Mouse (Mus musculus): ENCODE data around the gene Mrpl38. TPM values are rescaled to one million over a fixed set of nuclear protein-coding genes. Genes with fewer than 3 reads are reported as not detected.

Mrpl38 gene
- polyA plus RNA-seq, 1 experiment = 38.3 TPM

GRCm38 (mm10) chr11:116150960-116151359 lies 12.3 kb upstream of the Mrpl38 start:
- no peak for TF ChIP-seq POLR2A (IDR thresholded peaks at IDR 0.05; ENCODE audit: borderline replicate concordance, control insufficient read depth, low read depth, low read length)
- TF ChIP-seq CTCF (IDR thresholded peaks at IDR 0.05; ENCODE audit: control insufficient read depth, insufficient read depth, low read length) = no peak
- H3K4me1 ChIP-seq (ENCODE audit: control insufficient read depth, insufficient read depth, low read length) = peaks cover 4% of the 10 kb centered on the region; the same call in 1 of the 2 replicates
- H3K4me3 ChIP-seq (replicated peaks; ENCODE audit: control insufficient read depth, low read depth, low read length) = no peak overlapping the region
- 58% methylated on average over 2 of the region's 2 CpGs for WGBS
- peak overlapping the region; percentile 5; the same call in 1 of the 2 replicates for H3K27ac ChIP-seq (ENCODE audit: control insufficient read depth, insufficient read depth, low read depth, low read length, poor library complexity)

DNA sequence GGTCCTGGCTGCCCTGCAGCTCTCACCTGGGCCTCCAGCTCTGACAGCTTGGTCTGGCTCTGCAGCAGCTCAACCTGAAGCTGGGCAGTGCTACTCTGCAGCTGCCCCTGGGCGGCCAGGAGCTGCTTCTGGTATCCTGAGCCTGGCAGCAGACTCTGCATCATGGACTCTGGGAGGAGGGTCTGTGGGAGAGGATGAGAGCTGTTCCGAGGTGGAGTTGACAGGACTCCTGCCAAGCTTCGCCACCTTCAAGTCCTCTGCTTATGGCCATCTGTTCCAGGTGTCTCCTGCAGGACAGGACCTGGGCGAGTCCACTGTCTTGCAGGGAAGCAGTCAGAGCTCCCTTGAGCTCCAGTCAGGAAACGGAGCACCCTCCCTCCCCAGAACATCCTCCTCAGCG lies 10.7 kb upstream of the Mrpl38 start:
- Histone ChIP-seq H3K27ac (ENCODE audit: control insufficient read depth, insufficient read depth, low read depth, low read length, poor library complexity) (no peak overlapping the region), H3K4me3 (replicated peaks; ENCODE audit: control insufficient read depth, low read depth, low read length) (no peak overlapping the region), H3K4me1 (ENCODE audit: control insufficient read depth, insufficient read depth, low read length) (peaks cover 4% of the 10 kb centered on the region; the same call in 1 of the 2 replicates)
- TF ChIP-seq CTCF (IDR thresholded peaks at IDR 0.05; ENCODE audit: control insufficient read depth, insufficient read depth, low read length) = no peak
- 94% methylated on average over 6 of the region's 6 CpGs for WGBS

DNA sequence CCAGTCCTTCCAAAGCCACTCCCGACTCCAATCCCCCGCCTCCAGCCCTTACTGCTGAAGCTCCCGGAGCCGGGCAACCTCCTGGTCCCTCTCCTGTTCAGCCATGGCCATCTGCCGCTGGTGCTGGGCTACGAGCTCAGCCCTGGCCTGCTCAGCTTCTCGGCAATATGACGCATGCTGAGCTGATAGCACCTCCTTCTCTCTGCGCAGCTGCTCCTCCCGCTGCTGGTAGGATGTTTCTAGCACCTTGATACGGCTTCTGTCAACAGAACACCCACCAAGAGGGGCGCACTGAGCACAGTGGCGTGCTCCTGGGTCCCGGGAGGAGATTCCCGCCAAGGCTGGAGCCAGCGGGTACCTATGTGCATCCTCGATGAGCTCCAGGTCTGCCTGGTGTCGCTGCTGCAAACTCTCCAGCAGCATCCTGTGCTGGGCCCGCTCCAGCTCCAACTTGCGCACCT lies 10.1 kb upstream of the Mrpl38 start:
- no peak overlapping the region for H3K27ac ChIP-seq (ENCODE audit: control insufficient read depth, insufficient read depth, low read depth, low read length, poor library complexity)
- H3K4me3 ChIP-seq (replicated peaks; ENCODE audit: control insufficient read depth, low read depth, low read length) = no peak overlapping the region
- H3K4me1 ChIP-seq (ENCODE audit: control insufficient read depth, insufficient read depth, low read length) = peaks cover 4% of the 10 kb centered on the region; the same call in 1 of the 2 replicates
- WGBS = 93% methylated on average over 20 of the region's 20 CpGs
- TF ChIP-seq CTCF (IDR thresholded peaks at IDR 0.05; ENCODE audit: control insufficient read depth, insufficient read depth, low read length) = no peak
- no peak for TF ChIP-seq POLR2A (IDR thresholded peaks at IDR 0.05; ENCODE audit: borderline replicate concordance, control insufficient read depth, low read depth, low read length)

- Histone ChIP-seq H3K4me3 (replicated peaks; ENCODE audit: control insufficient read depth, low read depth, low read length) (no peak overlapping the region), H3K27ac (ENCODE audit: control insufficient read depth, insufficient read depth, low read depth, low read length, poor library complexity) (0 out of 2 replicates have a peak overlapping the region, but pooled peaks have one; percentile 5), H3K4me1 (ENCODE audit: control insufficient read depth, insufficient read depth, low read length) (peaks cover 10% of the 10 kb centered on the region)
- 89% methylated on average over 25 of the region's 25 CpGs for WGBS
- TF ChIP-seq CTCF (IDR thresholded peaks at IDR 0.05; ENCODE audit: control insufficient read depth, insufficient read depth, low read length) (no peak), POLR2A (IDR thresholded peaks at IDR 0.05; ENCODE audit: borderline replicate concordance, control insufficient read depth, low read depth, low read length) (no peak)
Observed at GRCm38 (mm10) chr11:116146294-116146985, 7.8 kb upstream of the Mrpl38 start.

GRCm38 (mm10) chr11:116145481-116146293 lies 7.0 kb upstream of the Mrpl38 start:
- H3K27ac ChIP-seq (ENCODE audit: control insufficient read depth, insufficient read depth, low read depth, low read length, poor library complexity) = no peak overlapping the region
- 87% methylated on average over 18 of the region's 18 CpGs for WGBS
- no peak for TF ChIP-seq POLR2A (IDR thresholded peaks at IDR 0.05; ENCODE audit: borderline replicate concordance, control insufficient read depth, low read depth, low read length)
- TF ChIP-seq CTCF (IDR thresholded peaks at IDR 0.05; ENCODE audit: control insufficient read depth, insufficient read depth, low read length) = no peak
- H3K4me1 ChIP-seq (ENCODE audit: control insufficient read depth, insufficient read depth, low read length) = peaks cover 9% of the 10 kb centered on the region
- no peak overlapping the region for H3K4me3 ChIP-seq (replicated peaks; ENCODE audit: control insufficient read depth, low read depth, low read length)

DNA sequence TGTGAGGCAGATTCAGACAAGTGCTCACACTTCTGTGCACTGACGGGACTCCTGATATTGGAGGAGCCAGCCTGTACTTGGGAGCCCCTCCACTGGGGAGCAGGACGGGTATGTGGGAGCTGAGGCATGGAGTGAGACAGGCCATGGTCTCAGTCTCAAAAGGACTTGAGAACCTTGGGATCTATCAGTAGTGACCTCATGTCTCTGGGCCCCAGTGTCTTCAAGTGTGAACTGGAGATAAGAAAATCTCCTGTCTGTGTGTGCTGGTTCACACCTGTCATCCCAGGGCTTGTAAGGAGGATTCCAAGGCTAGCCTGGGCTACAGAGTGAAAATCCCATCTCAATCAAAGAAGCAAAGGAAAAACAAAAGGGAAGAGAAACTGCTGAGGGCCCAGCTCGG lies 4.8 kb upstream of the Mrpl38 start:
- no peak overlapping the region for H3K27ac ChIP-seq (ENCODE audit: control insufficient read depth, insufficient read depth, low read depth, low read length, poor library complexity)
- TF ChIP-seq POLR2A (IDR thresholded peaks at IDR 0.05; ENCODE audit: borderline replicate concordance, control insufficient read depth, low read depth, low read length) = no peak
- TF ChIP-seq CTCF (IDR thresholded peaks at IDR 0.05; ENCODE audit: control insufficient read depth, insufficient read depth, low read length) = no peak
- H3K4me3 ChIP-seq (replicated peaks; ENCODE audit: control insufficient read depth, low read depth, low read length) = no peak overlapping the region
- 86% methylated on average over 3 of the region's 3 CpGs for WGBS
- peaks cover 7% of the 10 kb centered on the region for H3K4me1 ChIP-seq (ENCODE audit: control insufficient read depth, insufficient read depth, low read length)

DNA sequence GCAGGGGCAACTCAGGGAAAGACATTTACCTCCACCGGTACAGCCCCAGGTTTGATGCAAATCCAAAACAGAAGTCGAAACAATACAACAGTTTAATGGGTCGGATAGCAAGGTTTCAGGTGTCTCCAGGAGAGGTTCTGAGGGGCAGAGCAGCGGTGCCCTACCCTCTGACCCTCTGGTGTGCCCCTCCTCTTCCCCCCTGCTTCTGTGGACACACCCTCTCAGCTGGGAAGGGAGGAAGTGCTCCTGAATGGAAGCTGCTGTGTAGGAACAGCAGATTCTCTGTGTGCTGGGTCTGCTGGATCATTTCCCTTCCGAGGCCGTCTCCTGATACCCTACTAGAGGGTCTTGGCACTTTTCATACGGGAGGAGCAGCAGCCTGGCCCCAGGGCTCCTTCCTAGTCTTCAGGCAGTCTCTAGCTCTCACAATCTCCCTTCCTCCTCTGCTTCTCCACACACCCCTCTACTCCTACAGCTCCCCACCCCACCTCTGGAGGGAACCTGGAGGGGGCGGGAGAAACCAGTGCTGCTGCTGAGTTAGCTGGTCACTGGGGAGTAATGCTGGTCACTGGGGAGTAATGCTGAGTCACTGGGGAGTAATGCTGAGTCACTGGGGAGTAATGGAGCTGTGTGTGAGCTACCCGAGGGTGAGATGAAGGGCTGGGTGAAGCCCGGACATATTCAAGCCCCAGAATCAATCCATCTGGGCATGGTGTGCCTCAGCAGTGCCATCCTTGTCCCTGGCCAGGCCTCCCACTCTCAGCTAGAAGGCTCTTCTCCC lies 3.7 kb upstream of the Mrpl38 start:
- Histone ChIP-seq H3K27ac (ENCODE audit: control insufficient read depth, insufficient read depth, low read depth, low read length, poor library complexity) (peak overlapping the region; percentile 26), H3K4me1 (ENCODE audit: control insufficient read depth, insufficient read depth, low read length) (peaks cover 7% of the 10 kb centered on the region), H3K4me3 (replicated peaks; ENCODE audit: control insufficient read depth, low read depth, low read length) (no peak overlapping the region)
- TF ChIP-seq POLR2A (IDR thresholded peaks at IDR 0.05; ENCODE audit: borderline replicate concordance, control insufficient read depth, low read depth, low read length) (no peak), CTCF (IDR thresholded peaks at IDR 0.05; ENCODE audit: control insufficient read depth, insufficient read depth, low read length) (no peak)
- WGBS = 73% methylated on average over 10 of the region's 10 CpGs

DNA sequence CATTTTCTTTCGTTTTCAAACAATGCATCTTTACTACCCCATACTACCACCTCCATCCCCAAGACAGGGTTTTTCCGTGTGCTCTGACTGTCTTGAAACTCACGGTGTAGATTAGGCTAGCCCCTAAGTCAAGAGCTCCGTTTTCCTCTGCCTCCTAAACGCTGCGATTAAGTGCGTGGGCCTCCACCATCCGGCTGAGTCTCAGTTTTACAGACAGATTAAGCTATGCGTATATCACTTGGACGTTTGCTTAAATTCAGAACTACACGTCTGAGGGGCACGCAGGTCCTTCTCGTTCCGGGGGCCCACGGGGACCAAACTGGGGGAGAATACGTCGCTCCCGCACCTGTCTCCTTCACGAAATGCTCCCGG lies 586 bp downstream of the Mrpl38 start:
- H3K27ac ChIP-seq (ENCODE audit: control insufficient read depth, insufficient read depth, low read depth, low read length, poor library complexity) = peak overlapping the region; percentile 47; the same call in 1 of the 2 replicates
- peaks cover 5% of the 10 kb centered on the region; the same call in 1 of the 2 replicates for H3K4me1 ChIP-seq (ENCODE audit: control insufficient read depth, insufficient read depth, low read length)
- H3K4me3 ChIP-seq (replicated peaks; ENCODE audit: control insufficient read depth, low read depth, low read length) = peak overlapping the region; percentile 98
- WGBS = 1% methylated on average over 20 of the region's 20 CpGs
- TF ChIP-seq POLR2A (IDR thresholded peaks at IDR 0.05; ENCODE audit: borderline replicate concordance, control insufficient read depth, low read depth, low read length) (no peak), CTCF (IDR thresholded peaks at IDR 0.05; ENCODE audit: control insufficient read depth, insufficient read depth, low read length) (no peak)
